Mouse (Mus musculus): Measurements from ENCODE around the gene Mef2d.

The Mef2d gene

GRCm38 (mm10) chr3:88210918-88211317, 68.7 kb downstream of the Mef2d start:
- DNase-seq: no peak

GRCm38 (mm10) chr3:88212356-88212755, 70.2 kb downstream of the Mef2d start:
- DNase-seq: no peak

GRCm38 (mm10) chr3:88213019-88213418, 70.8 kb downstream of the Mef2d start:
- no peak for DNase-seq

- DNase-seq: no peak
Observed at GRCm38 (mm10) chr3:88214197-88214938, 72.2 kb downstream of the Mef2d start.

- no peak for DNase-seq
Observed at GRCm38 (mm10) chr3:88214971-88215552, 72.9 kb downstream of the Mef2d start.

- no peak for DNase-seq
Observed at GRCm38 (mm10) chr3:88215553-88216004, 73.4 kb downstream of the Mef2d start.

GRCm38 (mm10) chr3:88216116-88216515, 73.9 kb downstream of the Mef2d start:
- DNase-seq: no peak

- DNase-seq: no peak
Observed at GRCm38 (mm10) chr3:88216534-88217326, 74.6 kb downstream of the Mef2d start.

- no peak for DNase-seq
Observed at GRCm38 (mm10) chr3:88217679-88218078, 75.5 kb downstream of the Mef2d start.

- no peak for DNase-seq
Observed at GRCm38 (mm10) chr3:88219940-88220339, 77.8 kb downstream of the Mef2d start.

GRCm38 (mm10) chr3:88220842-88221241, 78.7 kb downstream of the Mef2d start:
- peak; percentile 76 to 82 for DNase-seq

Measured in lung, postnatal 4 days (tissue).